Mouse (Mus musculus) inflammation-experienced regulatory T-cells, adult 6 months (primary cell): ENCODE measurements around the gene Selenos. TPM values are rescaled to one million over a fixed set of nuclear protein-coding genes. Genes with fewer than 3 reads are reported as not detected.

ENCODE experiments used
- ATAC-seq: one replicate; pipeline ENCODE4 v1.8.0; 2017
- polyA plus RNA-seq, 3 experiments: library from polyadenylated mRNA; unstranded; fragments of 100-300 nt; shearing (Covaris generic); gene quantifications; one replicate each; pipeline ENCODE4 v1.2.1; 2017

Gene Selenos
- polyA plus RNA-seq, 3 experiments from 2014 or later = 180 to 191 (median 182) TPM

GRCm38 (mm10) chr7:66087652-66088051 lies 8.2 kb downstream of the Selenos start:
- ATAC-seq = no peak

GRCm38 (mm10) chr7:66088077-66088476 lies 8.6 kb downstream of the Selenos start:
- ATAC-seq = no peak

- no peak for ATAC-seq
These were observed 11.3 kb downstream of the Selenos start for GRCm38 (mm10) chr7:66090676-66091190.

DNA sequence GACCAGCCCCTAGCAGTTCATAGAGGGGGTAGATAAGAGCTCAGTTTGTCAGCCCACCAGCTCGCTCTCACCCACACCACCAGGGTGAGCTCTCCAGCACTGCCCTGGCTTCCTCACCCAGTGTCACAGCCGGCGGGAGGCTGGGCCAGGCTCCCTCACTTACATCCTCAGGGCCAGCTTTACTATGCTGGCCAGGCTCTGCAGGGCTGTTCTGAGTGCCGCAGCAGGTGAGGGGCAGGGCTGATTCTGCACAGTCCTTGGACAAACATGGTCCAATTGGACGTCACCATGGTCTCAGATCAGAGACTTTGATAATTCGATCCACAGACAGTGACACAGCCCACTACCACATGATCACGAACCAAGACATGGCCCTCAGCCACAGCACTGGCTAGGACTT lies 12.1 kb downstream of the Selenos start:
- ATAC-seq = no peak

- no peak for ATAC-seq
These were observed 13.2 kb downstream of the Selenos start for GRCm38 (mm10) chr7:66092656-66093055.

GRCm38 (mm10) chr7:66094141-66094540 lies 14.7 kb downstream of the Selenos start:
- ATAC-seq = no peak

GRCm38 (mm10) chr7:66098803-66099202 lies 19.4 kb downstream of the Selenos start:
- ATAC-seq = no peak

GRCm38 (mm10) chr7:66101866-66102265 lies 22.4 kb downstream of the Selenos start:
- ATAC-seq = peak; percentile 63

GRCm38 (mm10) chr7:66104531-66104930 lies 25.1 kb downstream of the Selenos start:
- ATAC-seq = no peak

DNA sequence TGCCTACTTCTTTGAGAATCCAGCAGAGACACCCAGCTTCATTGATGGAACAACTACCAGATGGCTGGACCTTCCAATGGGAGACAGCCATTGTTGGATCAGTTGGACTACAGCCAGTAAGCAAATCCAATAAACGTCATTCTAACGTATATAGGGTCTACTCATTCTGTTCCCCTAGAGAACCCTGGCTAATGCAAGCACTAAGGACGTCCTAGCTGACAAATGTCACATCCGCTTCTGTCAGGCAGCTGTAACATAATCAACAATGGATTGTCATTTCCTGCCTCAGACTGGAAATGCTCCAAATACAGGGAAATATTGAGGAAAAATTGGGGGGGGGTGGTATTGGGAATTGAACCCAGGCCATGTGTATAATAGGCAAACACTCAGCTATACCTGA lies 26.3 kb downstream of the Selenos start:
- no peak for ATAC-seq

GRCm38 (mm10) chr7:66106581-66107056 lies 27.2 kb downstream of the Selenos start:
- ATAC-seq = no peak

DNA sequence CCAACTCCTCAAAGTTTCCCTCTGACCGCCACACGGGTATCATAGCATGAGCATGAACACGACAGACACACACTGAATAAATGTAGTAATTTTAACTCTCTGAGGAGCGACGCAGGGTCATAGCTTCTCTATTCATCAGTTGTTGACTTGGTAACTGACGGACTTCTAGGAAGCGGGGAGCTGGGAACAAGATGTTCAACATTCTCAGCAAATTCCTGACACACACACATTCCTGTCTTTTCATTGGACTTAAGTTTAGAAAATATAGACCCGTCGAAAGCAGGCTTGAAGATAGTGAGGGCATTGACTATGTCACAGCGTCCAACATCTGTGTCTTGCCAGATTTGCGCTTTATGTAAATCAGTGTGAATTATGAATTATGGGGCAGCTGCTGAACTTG lies 27.8 kb downstream of the Selenos start:
- ATAC-seq = no peak

- ATAC-seq = no peak
These were observed 28.5 kb downstream of the Selenos start for GRCm38 (mm10) chr7:66107930-66108329.

DNA sequence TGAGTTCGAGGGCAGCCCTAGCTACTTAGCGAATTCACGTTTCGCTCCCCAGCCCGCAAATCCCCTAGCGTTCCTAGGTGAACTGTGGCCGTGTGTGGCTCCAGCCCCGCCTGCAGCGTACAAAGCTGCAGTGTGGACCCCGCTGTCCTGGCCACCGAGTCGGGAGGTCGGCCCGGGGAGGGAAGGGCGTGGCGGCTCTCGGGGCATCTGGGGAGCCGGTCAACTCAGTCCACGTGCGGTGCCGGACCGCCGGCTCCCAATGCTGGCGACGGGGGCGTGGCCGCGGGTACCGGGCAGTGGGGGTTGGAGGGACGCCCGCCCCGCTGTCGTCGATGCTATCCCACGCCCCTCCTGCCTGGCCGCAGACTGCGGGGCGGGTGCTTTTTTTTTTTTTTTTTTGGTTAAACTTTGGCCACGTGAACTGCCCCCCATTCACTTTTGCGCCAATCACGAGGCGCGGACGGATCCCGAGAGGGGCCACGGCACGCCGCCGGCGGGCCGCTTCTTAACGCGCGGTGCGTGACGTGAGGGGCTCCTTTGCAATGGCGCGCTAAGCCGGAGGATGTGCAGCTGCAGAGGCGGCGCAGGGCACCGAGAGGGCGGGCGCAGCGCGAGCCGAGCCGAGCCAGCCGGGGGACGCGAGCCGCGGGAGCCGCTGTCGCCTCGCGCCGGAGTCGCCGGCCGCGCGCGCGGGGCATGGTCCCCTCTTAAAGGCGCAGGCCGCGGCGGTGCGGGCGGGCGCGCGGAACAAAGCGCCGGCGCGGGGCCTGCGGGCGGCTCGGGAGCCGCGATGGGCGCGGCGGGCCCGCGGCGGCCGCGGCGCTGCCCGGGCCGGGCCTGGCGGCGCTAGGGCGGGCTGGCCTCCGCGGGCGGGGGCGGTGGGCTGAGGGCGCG lies 29.8 kb downstream of the Selenos start, which contains the start of gene Chsy1:
TSS of gene Chsy1 (plus strand) at position 555 of the 894 bp plus-strand sequence.
- peak; percentile 72 for ATAC-seq

- ATAC-seq = peak; percentile 50
These were observed 30.6 kb downstream of the Selenos start for GRCm38 (mm10) chr7:66109855-66110635.

DNA sequence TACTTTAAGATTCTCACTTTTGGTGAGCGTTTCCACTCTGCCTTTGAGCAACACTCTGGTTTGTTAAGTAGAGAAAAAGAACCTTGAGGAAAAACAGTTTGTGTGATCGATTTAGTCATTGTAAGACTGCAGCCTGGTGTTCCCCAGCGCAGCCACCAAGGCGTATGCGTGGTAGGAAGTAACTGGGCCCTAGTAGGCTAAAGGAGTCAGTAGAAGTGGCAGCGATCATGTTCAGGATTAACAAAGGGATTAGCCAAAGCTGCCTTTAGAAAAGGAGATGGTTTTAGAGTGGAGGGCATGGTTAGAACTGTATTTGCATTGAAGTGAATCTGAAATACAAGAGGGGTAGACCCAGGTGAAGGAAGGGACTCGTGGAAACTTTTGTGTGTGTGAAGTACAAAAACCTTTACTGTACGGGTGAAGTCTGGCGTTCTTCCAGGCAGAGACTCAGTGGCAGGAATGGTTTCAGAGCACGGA lies 31.2 kb downstream of the Selenos start:
- peak; percentile 16 for ATAC-seq

GRCm38 (mm10) chr7:66111211-66111610 lies 31.8 kb downstream of the Selenos start:
- ATAC-seq = no peak

GRCm38 (mm10) chr7:66113561-66113960 lies 34.1 kb downstream of the Selenos start:
- ATAC-seq = no peak

- peak; percentile 91 for ATAC-seq
These were observed 36.4 kb downstream of the Selenos start for GRCm38 (mm10) chr7:66115821-66116343.

DNA sequence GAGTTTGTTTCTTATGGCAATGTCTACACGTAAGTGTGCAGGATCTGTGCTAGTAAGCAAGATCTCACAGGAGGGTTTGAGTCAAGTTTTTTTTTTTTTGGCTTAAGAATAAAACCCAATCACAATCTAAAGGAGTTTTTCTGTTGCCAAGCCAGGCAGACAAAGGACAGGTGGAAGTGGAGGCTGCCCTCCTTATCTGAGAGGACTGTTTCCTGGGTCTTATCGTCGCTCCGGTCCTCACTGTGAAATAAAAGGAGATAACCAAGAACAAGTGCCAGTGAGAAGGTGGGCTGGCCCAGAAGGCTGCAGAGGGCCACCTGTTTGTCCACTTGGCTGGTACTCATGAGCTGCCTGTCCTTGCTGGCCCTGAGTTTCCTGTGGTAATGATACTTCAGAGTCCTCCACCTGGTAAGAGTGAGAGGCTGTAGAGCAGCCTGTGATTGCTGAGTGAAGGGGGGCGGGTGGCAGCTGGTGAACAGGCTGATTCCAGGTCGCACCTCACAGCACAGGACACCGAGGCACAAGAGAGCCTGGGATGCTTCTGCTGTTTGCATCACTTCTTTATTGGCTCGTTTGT lies 37.5 kb downstream of the Selenos start:
- ATAC-seq = no peak

DNA sequence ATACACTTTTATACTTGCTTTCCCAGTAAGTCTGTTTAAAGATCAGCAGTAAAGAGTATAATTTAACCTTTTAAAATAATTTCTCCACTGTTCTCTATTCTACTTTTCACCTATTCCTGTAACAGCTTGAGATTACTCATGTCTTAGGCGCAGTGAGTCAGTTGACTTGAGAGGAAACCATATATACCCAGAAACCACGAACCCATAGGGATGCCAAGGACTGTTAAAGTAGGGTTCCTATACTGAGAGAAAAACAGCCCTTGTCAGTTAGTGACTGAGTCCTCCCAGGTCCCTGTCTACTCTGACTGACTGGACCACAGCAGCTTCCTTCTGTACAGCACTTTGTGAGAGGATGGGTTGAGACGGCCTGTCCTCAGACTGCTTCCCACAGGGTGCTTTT lies 38.6 kb downstream of the Selenos start:
- ATAC-seq = no peak

DNA sequence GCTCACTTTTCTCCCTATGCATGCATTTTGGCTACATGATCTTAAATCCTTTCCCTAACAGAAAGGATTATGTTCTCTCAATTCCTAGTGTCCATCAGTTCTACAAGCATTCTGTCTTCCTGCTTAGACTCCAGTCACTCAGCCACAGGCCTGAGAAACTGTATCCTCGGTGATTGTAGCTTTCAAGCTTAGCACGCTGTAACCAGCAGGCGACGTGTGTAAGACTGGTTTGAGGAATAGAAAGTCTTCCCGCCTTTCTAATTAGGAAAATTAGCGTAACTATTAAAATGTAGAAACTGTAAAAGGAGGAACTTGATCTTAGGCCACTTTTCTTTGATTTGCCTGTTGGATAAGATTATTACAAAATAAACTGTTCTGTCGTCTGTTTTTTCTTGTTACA lies 39.3 kb downstream of the Selenos start:
- no peak for ATAC-seq
